Mouse (Mus musculus) lung, embryonic 16.5 days (tissue): ENCODE measurements around the gene Pnkp. TPM values are rescaled to one million over a fixed set of nuclear protein-coding genes. Genes with fewer than 3 reads are reported as not detected.

Experiments
- ATAC-seq: fragments of 200-750 bp; cut with Nextera tagmentation; 2 replicates; pipeline ENCODE4 v1.8.0; 2017; ENCODE audit warnings: low read depth, mild to moderate bottlenecking, moderate library complexity
- H3K27ac ChIP-seq: fragments of 300-500 bp; sonication (generic); 2 replicates; pipeline ENCODE4 v1.5.1; 2014; ENCODE audit warnings: mild to moderate bottlenecking, control low read depth, low read length
- H3K27me3 ChIP-seq: fragments of 300-500 bp; sonication (generic); 2 replicates; pipeline ENCODE4 v1.6.1; 2014; ENCODE audit warnings: low read depth, low read length, mixed read lengths; ENCODE audit not compliant: control insufficient read depth, insufficient read depth
- H3K36me3 ChIP-seq: fragments of 300-500 bp; sonication (generic); 2 replicates; pipeline ENCODE4 v1.6.1; 2014; ENCODE audit warnings: low read length; ENCODE audit not compliant: control insufficient read depth, insufficient read depth
- H3K4me1 ChIP-seq: fragments of 300-500 bp; sonication (generic); replicated peaks from 2 replicates; pipeline ENCODE4 v1.6.1; 2014; ENCODE audit warnings: low read length, mixed read lengths; ENCODE audit not compliant: control insufficient read depth, insufficient read depth
- H3K4me2 ChIP-seq: fragments of 300-500 bp; sonication (generic); 2 replicates; pipeline ENCODE4 v1.6.1; 2014; ENCODE audit warnings: low read depth, low read length, control low read depth
- H3K4me3 ChIP-seq: fragments of 300-500 bp; sonication (generic); 2 replicates; pipeline ENCODE4 v1.5.1; 2014; ENCODE audit warnings: mild to moderate bottlenecking, low read length, control low read depth
- H3K9ac ChIP-seq: fragments of 300-500 bp; sonication (generic); 2 replicates; pipeline ENCODE4 v1.6.1; 2014; ENCODE audit warnings: low read length, control low read depth
- H3K9me3 ChIP-seq: fragments of 300-500 bp; sonication (generic); 2 replicates; pipeline ENCODE4 v1.6.1; 2016; ENCODE audit warnings: low read length; ENCODE audit not compliant: control insufficient read depth
- WGBS: fragments of 180-500 bp; shearing (Covaris S2); extraction: QIAGEN DNeasy Blood & Tissue Kit; methylation state at CpG from one replicate; pipeline ENCODE4 v1.1.7; 2014; 5-methylcytosine and 5-hydroxymethylcytosine counted together
- polyA plus RNA-seq: library from polyadenylated mRNA; unstranded; fragments of >200 nt; fragmentation: Nextera tagmentation; extraction: Ambion mirVana; gene quantifications from 2 replicates; pipeline ENCODE4 v1.2.1, GENCODE M21; 2015

Gene Pnkp
- polyA plus RNA-seq, 1 experiment from 2014 or later = 38.0 TPM

- Histone ChIP-seq H3K27me3 (no peaks in the 10 kb centered on the region), H3K36me3 (peaks cover 5% of the 10 kb centered on the region; the same call in 1 of the 2 replicates), H3K27ac (peak overlapping the region; percentile 98), H3K4me3 (peak overlapping the region; percentile 59), H3K9ac (peak overlapping the region; percentile 74), H3K9me3 (no peaks in the 10 kb centered on the region), H3K4me1 (peaks cover 42% of the 10 kb centered on the region), H3K4me2 (peak overlapping the region; percentile 87)
- 44% methylated on average over 10 of the region's 10 CpGs for WGBS
- ATAC-seq = peak; percentile 0; the same call in 1 of the 2 replicates
Observed at GRCm38 (mm10) chr7:44855036-44855435, 1.9 kb upstream of the Pnkp start.

GRCm38 (mm10) chr7:44856265-44856916 is 548 bp upstream of the Pnkp start:
- H3K4me3 ChIP-seq = peak overlapping the region; percentile 65
- ATAC-seq = no peak
- H3K4me2 ChIP-seq = peak overlapping the region; percentile 76
- H3K9ac ChIP-seq = peak overlapping the region; percentile 76
- peaks cover 5% of the 10 kb centered on the region; the same call in 1 of the 2 replicates for H3K36me3 ChIP-seq
- no peaks in the 10 kb centered on the region for H3K27me3 ChIP-seq
- 59% methylated on average over 9 of the region's 9 CpGs for WGBS
- no peaks in the 10 kb centered on the region for H3K9me3 ChIP-seq
- peak overlapping the region; percentile 85 for H3K27ac ChIP-seq
- peaks cover 39% of the 10 kb centered on the region for H3K4me1 ChIP-seq

GRCm38 (mm10) chr7:44857905-44858304 is 966 bp downstream of the Pnkp start:
- no peak for ATAC-seq
- Histone ChIP-seq H3K27me3 (no peaks in the 10 kb centered on the region), H3K9me3 (no peaks in the 10 kb centered on the region), H3K36me3 (peaks cover 10% of the 10 kb centered on the region), H3K27ac (peak overlapping the region; percentile 85), H3K4me2 (peak overlapping the region; percentile 76), H3K9ac (peak overlapping the region; percentile 76), H3K4me1 (peaks cover 38% of the 10 kb centered on the region), H3K4me3 (peak overlapping the region; percentile 65)
- 27% methylated on average over 8 of the region's 8 CpGs for WGBS

GRCm38 (mm10) chr7:44859896-44860295 is 3.0 kb downstream of the Pnkp start:
- Histone ChIP-seq H3K4me2 (no peak overlapping the region), H3K4me3 (no peak overlapping the region), H3K27ac (no peak overlapping the region), H3K9me3 (no peaks in the 10 kb centered on the region), H3K4me1 (peaks cover 31% of the 10 kb centered on the region), H3K9ac (no peak overlapping the region), H3K36me3 (peaks cover 27% of the 10 kb centered on the region), H3K27me3 (no peaks in the 10 kb centered on the region)
- no peak for ATAC-seq
- 89% methylated on average over 11 of the region's 11 CpGs for WGBS

- Histone ChIP-seq H3K4me1 (peaks cover 34% of the 10 kb centered on the region), H3K4me3 (no peak overlapping the region), H3K9ac (peak overlapping the region; percentile 10; the same call in 1 of the 2 replicates), H3K27me3 (no peaks in the 10 kb centered on the region), H3K27ac (peak overlapping the region; percentile 47), H3K9me3 (no peaks in the 10 kb centered on the region), H3K36me3 (peaks cover 35% of the 10 kb centered on the region), H3K4me2 (no peak overlapping the region)
- ATAC-seq = peak; percentile 47
- WGBS = 42% methylated on average over 22 of the region's 22 CpGs
Observed at GRCm38 (mm10) chr7:44860576-44861428, 3.9 kb downstream of the Pnkp start.

GRCm38 (mm10) chr7:44861429-44861816 is 4.5 kb downstream of the Pnkp start:
- Histone ChIP-seq H3K9ac (no peak overlapping the region), H3K27ac (no peak overlapping the region), H3K4me3 (no peak overlapping the region), H3K9me3 (no peaks in the 10 kb centered on the region), H3K4me1 (peaks cover 38% of the 10 kb centered on the region), H3K36me3 (peaks cover 35% of the 10 kb centered on the region), H3K4me2 (no peak overlapping the region), H3K27me3 (no peaks in the 10 kb centered on the region)
- 70% methylated on average over 14 of the region's 14 CpGs for WGBS
- ATAC-seq = no peak

GRCm38 (mm10) chr7:44862434-44862833 is 5.5 kb downstream of the Pnkp start:
- Histone ChIP-seq H3K4me3 (no peak overlapping the region), H3K9ac (no peak overlapping the region), H3K4me2 (no peak overlapping the region), H3K9me3 (no peaks in the 10 kb centered on the region), H3K27me3 (no peaks in the 10 kb centered on the region), H3K27ac (no peak overlapping the region), H3K36me3 (peaks cover 35% of the 10 kb centered on the region), H3K4me1 (peaks cover 44% of the 10 kb centered on the region)
- WGBS = 47% methylated on average over 8 of the region's 8 CpGs
- no peak for ATAC-seq

- H3K4me3 ChIP-seq = no peak overlapping the region
- no peak overlapping the region for H3K9ac ChIP-seq
- no peaks in the 10 kb centered on the region for H3K27me3 ChIP-seq
- H3K4me1 ChIP-seq = peaks cover 46% of the 10 kb centered on the region
- H3K4me2 ChIP-seq = no peak overlapping the region
- no peak for ATAC-seq
- H3K9me3 ChIP-seq = no peaks in the 10 kb centered on the region
- H3K27ac ChIP-seq = no peak overlapping the region
- 88% methylated on average over 14 of the region's 14 CpGs for WGBS
- H3K36me3 ChIP-seq = peaks cover 35% of the 10 kb centered on the region
Observed at GRCm38 (mm10) chr7:44863210-44863609, 6.3 kb downstream of the Pnkp start.

- no peak overlapping the region for H3K4me3 ChIP-seq
- peaks cover 35% of the 10 kb centered on the region for H3K36me3 ChIP-seq
- peaks cover 46% of the 10 kb centered on the region for H3K4me1 ChIP-seq
- H3K9me3 ChIP-seq = no peaks in the 10 kb centered on the region
- H3K27me3 ChIP-seq = no peaks in the 10 kb centered on the region
- H3K27ac ChIP-seq = no peak overlapping the region
- no peak for ATAC-seq
- 77% methylated on average over 11 of the region's 11 CpGs for WGBS
- H3K4me2 ChIP-seq = no peak overlapping the region
- no peak overlapping the region for H3K9ac ChIP-seq
Observed at GRCm38 (mm10) chr7:44863982-44864494, 7.1 kb downstream of the Pnkp start.
